Mouse (Mus musculus) myocyte (in vitro differentiated cells): Measurements from ENCODE around the gene Zfp334. TPM values are rescaled to one million over a fixed set of nuclear protein-coding genes. Genes with fewer than 3 reads are reported as not detected.

Experiments
- H3K27me3 ChIP-seq: one replicate; pipeline ENCODE4 v1.6.1; 2011; ENCODE audit not compliant: control insufficient read depth, insufficient read depth, insufficient read length
- H3K36me3 ChIP-seq: one replicate; pipeline ENCODE4 v1.6.1; 2011; ENCODE audit not compliant: control insufficient read depth, insufficient read depth
- H3K4me2 ChIP-seq: one replicate; pipeline ENCODE4 v1.6.1; 2011; ENCODE audit warnings: low read depth, control low read depth
- H3K4me3 ChIP-seq: one replicate; pipeline ENCODE4 v1.5.1; 2011; ENCODE audit warnings: mild to moderate bottlenecking, control low read depth, moderate library complexity
- H3K79me2 ChIP-seq: one replicate; pipeline ENCODE4 v1.6.1; 2011; ENCODE audit not compliant: control insufficient read depth, insufficient read depth
- H3ac ChIP-seq: one replicate; pipeline ENCODE4 v1.6.1; 2011; ENCODE audit not compliant: control insufficient read depth, insufficient read length
- CEBPB ChIP-seq: IDR thresholded peaks from 2 replicates; pipeline ENCODE4 v1.6.1; 2011; ENCODE audit warnings: mild to moderate bottlenecking, moderate library complexity; ENCODE audit not compliant: poor library complexity, insufficient read depth, severe bottlenecking
- E2F4 ChIP-seq: IDR thresholded peaks from one replicate; pipeline ENCODE4 v1.6.1; 2011; ENCODE audit warnings: mild to moderate bottlenecking, control low read depth, moderate library complexity; ENCODE audit not compliant: insufficient read depth
- MAX ChIP-seq: IDR thresholded peaks from one replicate; pipeline ENCODE4 v1.6.1; 2011; ENCODE audit warnings: low read depth, mild to moderate bottlenecking, control low read depth
- MYOD1 ChIP-seq, 3 experiments: IDR thresholded peaks; one replicate each; pipeline ENCODE4 v1.6.1; 2011; ENCODE audit warnings: control low read depth in 2 of 3, low read depth in 2 of 3, mild to moderate bottlenecking in 2 of 3, moderate library complexity in 1 of 3; ENCODE audit not compliant: insufficient read length in 2 of 3, control insufficient read depth in 1 of 3
- MYOG ChIP-seq, 3 experiments: IDR thresholded peaks; one replicate each; pipeline ENCODE4 v1.6.1; 2011; ENCODE audit warnings: control low read depth in 2 of 3, low read depth in 2 of 3, mild to moderate bottlenecking in 2 of 3; ENCODE audit not compliant: insufficient read length in 2 of 3, control insufficient read depth in 1 of 3, insufficient read depth in 1 of 3
- POLR2A ChIP-seq: IDR thresholded peaks from one replicate; pipeline ENCODE4 v1.6.1; 2011; ENCODE audit warnings: low read depth, mild to moderate bottlenecking, control low read depth, moderate library complexity; ENCODE audit not compliant: insufficient read length
- POLR2AphosphoS2 ChIP-seq: IDR thresholded peaks from one replicate; pipeline ENCODE4 v1.6.1; 2011; ENCODE audit warnings: low read depth, control low read depth; ENCODE audit not compliant: insufficient read length
- REST ChIP-seq: IDR thresholded peaks from one replicate; pipeline ENCODE4 v1.6.1; 2011; ENCODE audit warnings: mild to moderate bottlenecking, control low read depth, moderate library complexity; ENCODE audit not compliant: insufficient read depth, insufficient read length
- SRF ChIP-seq: IDR thresholded peaks from one replicate; pipeline ENCODE4 v1.6.1; 2011; ENCODE audit warnings: low read depth; ENCODE audit not compliant: control insufficient read depth, insufficient read length
- TCF12 ChIP-seq: IDR thresholded peaks from one replicate; pipeline ENCODE4 v1.6.1; 2011; ENCODE audit warnings: mild to moderate bottlenecking, control low read depth; ENCODE audit not compliant: poor library complexity, insufficient read depth, severe bottlenecking
- TCF3 ChIP-seq: IDR thresholded peaks from one replicate; pipeline ENCODE4 v1.6.1; 2011; ENCODE audit warnings: low read depth, control low read depth; ENCODE audit not compliant: insufficient read length
- USF1 ChIP-seq: IDR thresholded peaks from one replicate; pipeline ENCODE4 v1.6.1; 2011; ENCODE audit warnings: low read depth, mild to moderate bottlenecking, control low read depth, moderate library complexity
- polyA plus RNA-seq: library from polyadenylated mRNA; unstranded; fragments of >200 nt; fragmentation: generic; extraction: Trizol; gene quantifications from one replicate; pipeline ENCODE4 v1.2.1, GENCODE M21; 2012; ENCODE audit warnings: missing spikeins

Zfp334 gene
- polyA plus RNA-seq, 1 experiment, result 1.5 TPM

DNA sequence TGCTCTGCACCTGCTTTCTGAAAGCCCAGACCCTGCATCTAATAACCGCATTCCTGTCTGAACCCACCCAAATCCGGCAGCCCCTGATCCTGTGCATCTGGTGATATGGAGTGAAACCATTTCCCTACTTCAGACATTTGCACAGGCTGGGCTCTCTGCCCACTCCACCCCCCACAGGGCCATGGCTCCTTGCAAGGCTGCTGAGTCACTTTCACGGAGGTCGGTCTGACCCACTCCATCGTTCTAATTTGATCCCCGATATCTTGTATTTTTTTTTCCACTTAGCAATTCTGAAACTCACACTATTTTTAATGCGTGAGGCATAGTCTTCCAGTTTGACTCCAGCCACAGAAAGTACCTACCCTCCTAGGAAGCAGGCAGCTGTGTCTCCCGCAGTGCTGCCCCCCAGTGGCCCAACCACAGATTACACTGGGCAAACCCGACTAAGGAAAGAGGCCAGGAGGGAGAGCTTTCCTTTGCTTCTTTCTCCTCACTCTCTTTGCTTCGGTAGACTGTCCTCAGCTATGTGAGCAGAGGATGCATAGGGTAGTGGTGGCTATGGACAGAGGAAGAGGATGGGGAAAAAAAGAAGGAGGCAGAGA, 19.7 kb upstream of the Zfp334 start:
- Histone ChIP-seq H3K27me3 (no peaks in the 10 kb centered on the region), H3ac (no peak overlapping the region), H3K4me2 (no peak overlapping the region), H3K4me3 (no peak overlapping the region), H3K36me3 (no peaks in the 10 kb centered on the region), H3K79me2 (no peaks in the 10 kb centered on the region)
- TF ChIP-seq POLR2A (no peak), MYOD1 (IDR thresholded peaks at IDR 0.05; ENCODE audit: control insufficient read depth in 1 of 3, insufficient read length in 2 of 3, low read depth in 2 of 3) (peak in 1 of 3 experiments; percentile 40), MYOG (IDR thresholded peaks at IDR 0.05; ENCODE audit: control insufficient read depth in 1 of 3, insufficient read depth in 1 of 3, insufficient read length in 2 of 3, low read depth in 2 of 3) (peak in 1 of 3 experiments; percentile 48), SRF (no peak), TCF12 (no peak)

DNA sequence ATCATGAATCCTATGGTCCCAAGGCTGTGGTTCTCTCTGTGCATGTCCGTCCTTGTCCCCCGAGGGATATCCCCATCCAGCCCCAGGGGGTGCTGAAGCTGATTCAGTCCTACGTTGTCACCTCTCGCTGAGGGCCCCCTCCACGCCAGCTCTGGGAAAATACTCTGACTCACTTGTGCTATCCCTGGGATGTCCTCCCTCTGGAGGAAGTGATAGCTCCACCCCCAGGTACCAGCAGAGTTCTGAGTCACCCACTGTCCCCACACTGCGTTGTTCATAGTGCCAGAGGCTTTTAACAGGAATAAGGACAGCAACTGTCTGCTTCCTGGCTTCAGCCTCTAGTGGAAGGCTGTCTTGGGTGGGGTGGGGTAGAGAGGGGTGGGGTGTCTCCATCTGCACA, 17.3 kb upstream of the Zfp334 start:
- no peaks in the 10 kb centered on the region for H3K27me3 ChIP-seq
- H3K36me3 ChIP-seq, result no peaks in the 10 kb centered on the region
- TF ChIP-seq E2F4, result no peak
- TF ChIP-seq MYOD1 (IDR thresholded peaks at IDR 0.05; ENCODE audit: control insufficient read depth in 1 of 3, insufficient read length in 2 of 3, low read depth in 2 of 3), result peak in 1 of 3 experiments; percentile 17
- no peak overlapping the region for H3K4me3 ChIP-seq
- H3K4me2 ChIP-seq, result peak overlapping the region; percentile 30
- H3K79me2 ChIP-seq, result no peaks in the 10 kb centered on the region
- H3ac ChIP-seq, result no peak overlapping the region

DNA sequence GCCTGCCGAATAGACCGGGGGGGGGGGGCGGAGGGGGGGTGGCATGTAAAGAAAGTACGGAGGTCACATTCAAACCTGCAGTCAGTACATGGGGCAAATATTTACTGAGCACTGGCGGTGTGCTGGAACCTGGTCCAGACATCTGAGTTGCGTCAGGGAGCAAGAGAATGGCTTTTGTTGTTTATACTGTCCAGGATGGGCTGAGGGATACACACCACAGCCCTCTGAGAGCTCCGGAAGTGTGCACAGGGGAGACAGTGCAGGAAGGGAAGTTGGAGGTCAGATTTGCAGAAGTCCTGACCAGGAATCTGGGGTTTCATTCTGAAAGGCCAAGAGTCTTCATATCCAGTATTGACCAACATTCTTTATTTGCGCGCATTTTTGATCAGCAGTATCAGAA, 16.9 kb upstream of the Zfp334 start:
- peak overlapping the region; percentile 30 for H3K4me2 ChIP-seq
- no peaks in the 10 kb centered on the region for H3K27me3 ChIP-seq
- H3ac ChIP-seq, result no peak overlapping the region
- TF ChIP-seq REST, result no peak
- TF ChIP-seq TCF3, result no peak
- TF ChIP-seq SRF, result no peak
- TF ChIP-seq CEBPB, result no peak
- TF ChIP-seq TCF12, result no peak
- no peak for TF ChIP-seq POLR2AphosphoS2
- no peak for TF ChIP-seq MAX
- no peak for TF ChIP-seq MYOD1 (IDR thresholded peaks at IDR 0.05; ENCODE audit: control insufficient read depth in 1 of 3, insufficient read length in 2 of 3, low read depth in 2 of 3)
- no peak for TF ChIP-seq MYOG (IDR thresholded peaks at IDR 0.05; ENCODE audit: control insufficient read depth in 1 of 3, insufficient read depth in 1 of 3, insufficient read length in 2 of 3, low read depth in 2 of 3)
- TF ChIP-seq E2F4, result no peak
- TF ChIP-seq POLR2A, result no peak
- TF ChIP-seq USF1, result no peak
- no peak overlapping the region for H3K4me3 ChIP-seq
- no peaks in the 10 kb centered on the region for H3K79me2 ChIP-seq
- no peaks in the 10 kb centered on the region for H3K36me3 ChIP-seq

GRCm38 (mm10) chr2:165398164-165398785, 10.2 kb upstream of the Zfp334 start:
- Histone ChIP-seq H3K79me2 (no peaks in the 10 kb centered on the region), H3K36me3 (no peaks in the 10 kb centered on the region), H3K4me2 (no peak overlapping the region), H3K27me3 (no peaks in the 10 kb centered on the region), H3ac (no peak overlapping the region), H3K4me3 (no peak overlapping the region)
- TF ChIP-seq POLR2A (no peak), REST (no peak), USF1 (no peak), MAX (no peak), MYOD1 (IDR thresholded peaks at IDR 0.05; ENCODE audit: control insufficient read depth in 1 of 3, insufficient read length in 2 of 3, low read depth in 2 of 3) (no peak), POLR2AphosphoS2 (no peak), SRF (no peak), E2F4 (no peak), CEBPB (no peak), TCF12 (no peak), MYOG (IDR thresholded peaks at IDR 0.05; ENCODE audit: control insufficient read depth in 1 of 3, insufficient read depth in 1 of 3, insufficient read length in 2 of 3, low read depth in 2 of 3) (no peak), TCF3 (no peak)

- Histone ChIP-seq H3K4me3 (no peak overlapping the region), H3K27me3 (no peaks in the 10 kb centered on the region), H3K4me2 (no peak overlapping the region), H3K36me3 (no peaks in the 10 kb centered on the region), H3ac (no peak overlapping the region), H3K79me2 (no peaks in the 10 kb centered on the region)
- TF ChIP-seq SRF (no peak), E2F4 (no peak), USF1 (no peak), TCF3 (no peak), POLR2A (no peak), MYOD1 (IDR thresholded peaks at IDR 0.05; ENCODE audit: control insufficient read depth in 1 of 3, insufficient read length in 2 of 3, low read depth in 2 of 3) (no peak), POLR2AphosphoS2 (no peak), REST (no peak), MAX (no peak), CEBPB (no peak), MYOG (IDR thresholded peaks at IDR 0.05; ENCODE audit: control insufficient read depth in 1 of 3, insufficient read depth in 1 of 3, insufficient read length in 2 of 3, low read depth in 2 of 3) (no peak), TCF12 (no peak)
Measured at GRCm38 (mm10) chr2:165397502-165398163, 9.6 kb upstream of the Zfp334 start.
